Mouse (Mus musculus) adrenal gland, postnatal 25 days (tissue): Measurements from ENCODE around the gene Exoc3l. TPM values are rescaled to one million over a fixed set of nuclear protein-coding genes. Genes with fewer than 3 reads are reported as not detected.

Experiments used
- DNase-seq: peaks from one replicate; pipeline ENCODE4 v3.0.0; 2021; ENCODE audit warnings: mixed read lengths
- total RNA-seq: library from RNA; stranded (reverse); gene quantifications from 2 replicates; pipeline ENCODE4 v1.2.3, GENCODE M21; 2021

The Exoc3l gene
- total RNA-seq, 1 experiment from 2014 or later: 32.0 TPM

- DNase-seq: no peak
Observed at GRCm38 (mm10) chr8:105268342-105269074, 27.4 kb downstream of the Exoc3l start.

GRCm38 (mm10) chr8:105266775-105267174 is 29.1 kb downstream of the Exoc3l start:
- no peak for DNase-seq

GRCm38 (mm10) chr8:105265128-105265527 is 30.8 kb downstream of the Exoc3l start:
- DNase-seq: no peak

- DNase-seq: peak; percentile 85
Observed at GRCm38 (mm10) chr8:105264024-105264982, 31.6 kb downstream of the Exoc3l start, which contains the start of the genes Tradd and Fbxl8. Gene Tradd, minus strand, starts transcription at chr8:105264609. Gene Fbxl8, plus strand, starts transcription at chr8:105264648.

- no peak for DNase-seq
Observed at GRCm38 (mm10) chr8:105263244-105263912, 32.5 kb downstream of the Exoc3l start.

- DNase-seq: no peak
Observed at GRCm38 (mm10) chr8:105261326-105261980, 34.4 kb downstream of the Exoc3l start.

GRCm38 (mm10) chr8:105260371-105261099 is 35.4 kb downstream of the Exoc3l start:
- DNase-seq: no peak

GRCm38 (mm10) chr8:105259721-105260320 is 36.1 kb downstream of the Exoc3l start:
- DNase-seq: peak; percentile 85

- DNase-seq: peak; percentile 14
Observed at GRCm38 (mm10) chr8:105258911-105259720, 36.8 kb downstream of the Exoc3l start.

GRCm38 (mm10) chr8:105257318-105258114 is 38.4 kb downstream of the Exoc3l start:
- no peak for DNase-seq

GRCm38 (mm10) chr8:105254966-105255350 is 40.9 kb downstream of the Exoc3l start, which contains the start of gene B3gnt9:
Gene B3gnt9, minus strand, starts transcription at chr8:105255153.
- DNase-seq: no peak

GRCm38 (mm10) chr8:105254152-105254965 is 41.5 kb downstream of the Exoc3l start:
- peak; percentile 93 for DNase-seq

- DNase-seq: no peak
Observed at GRCm38 (mm10) chr8:105253766-105254151, 42.1 kb downstream of the Exoc3l start.

GRCm38 (mm10) chr8:105252680-105253537 is 43.0 kb downstream of the Exoc3l start:
- DNase-seq: no peak

- no peak for DNase-seq
Observed at GRCm38 (mm10) chr8:105251954-105252353, 43.9 kb downstream of the Exoc3l start.

- no peak for DNase-seq
Observed at GRCm38 (mm10) chr8:105241016-105241415, 54.9 kb downstream of the Exoc3l start.
